Mouse (Mus musculus) stomach, embryonic 15.5 days (tissue): ENCODE results near the gene Alkbh3. TPM values are rescaled to one million over a fixed set of nuclear protein-coding genes. Genes with fewer than 3 reads are reported as not detected.
A peak's percentile ranks its signal among the peaks of the same experiment; 100 is the strongest.

Experiments used
- ATAC-seq: fragments of 200-750 bp; cut with Nextera tagmentation; 2 replicates; pipeline ENCODE4 v1.8.0; 2017; ENCODE audit warnings: low read depth, moderate number of reproducible peaks, moderate TSS enrichment; ENCODE audit not compliant: insufficient read depth, low FRiP score
- H3K27ac ChIP-seq: fragments of 300-500 bp; sonication (generic); 2 replicates; pipeline ENCODE4 v1.5.1; 2015; ENCODE audit warnings: mild to moderate bottlenecking, inconsistent platforms
- H3K27me3 ChIP-seq: fragments of 300-500 bp; sonication (generic); replicated peaks from 2 replicates; pipeline ENCODE4 v1.6.1; 2015; ENCODE audit warnings: inconsistent platforms
- H3K36me3 ChIP-seq: fragments of 300-500 bp; sonication (generic); 2 replicates; pipeline ENCODE4 v1.6.1; 2015; ENCODE audit warnings: inconsistent platforms
- H3K4me1 ChIP-seq: fragments of 300-500 bp; sonication (generic); 2 replicates; pipeline ENCODE4 v1.6.1; 2015; ENCODE audit warnings: inconsistent platforms
- H3K4me2 ChIP-seq: fragments of 300-500 bp; sonication (generic); 2 replicates; pipeline ENCODE4 v1.6.1; 2015; ENCODE audit warnings: mild to moderate bottlenecking, inconsistent platforms
- H3K4me3 ChIP-seq: fragments of 300-500 bp; sonication (generic); replicated peaks from 2 replicates; pipeline ENCODE4 v1.5.1; 2015; ENCODE audit warnings: inconsistent platforms
- H3K9ac ChIP-seq: fragments of 300-500 bp; sonication (generic); 2 replicates; pipeline ENCODE4 v1.6.1; 2015; ENCODE audit warnings: inconsistent platforms
- H3K9me3 ChIP-seq: fragments of 300-500 bp; sonication (generic); 2 replicates; pipeline ENCODE4 v1.6.1; 2016; ENCODE audit warnings: inconsistent platforms
- WGBS: fragments of 180-500 bp; shearing (Covaris S2); methylation state at CpG from one replicate; pipeline ENCODE4 v1.1.7; 2015; 5-methylcytosine and 5-hydroxymethylcytosine counted together
- polyA plus RNA-seq: library from polyadenylated mRNA; unstranded; fragments of >200 nt; fragmentation: Nextera tagmentation; extraction: Ambion mirVana; gene quantifications from 2 replicates; pipeline ENCODE4 v1.2.1, GENCODE M21; 2015

The Alkbh3 gene
- polyA plus RNA-seq, result 62.7 TPM in 2 replicates

DNA sequence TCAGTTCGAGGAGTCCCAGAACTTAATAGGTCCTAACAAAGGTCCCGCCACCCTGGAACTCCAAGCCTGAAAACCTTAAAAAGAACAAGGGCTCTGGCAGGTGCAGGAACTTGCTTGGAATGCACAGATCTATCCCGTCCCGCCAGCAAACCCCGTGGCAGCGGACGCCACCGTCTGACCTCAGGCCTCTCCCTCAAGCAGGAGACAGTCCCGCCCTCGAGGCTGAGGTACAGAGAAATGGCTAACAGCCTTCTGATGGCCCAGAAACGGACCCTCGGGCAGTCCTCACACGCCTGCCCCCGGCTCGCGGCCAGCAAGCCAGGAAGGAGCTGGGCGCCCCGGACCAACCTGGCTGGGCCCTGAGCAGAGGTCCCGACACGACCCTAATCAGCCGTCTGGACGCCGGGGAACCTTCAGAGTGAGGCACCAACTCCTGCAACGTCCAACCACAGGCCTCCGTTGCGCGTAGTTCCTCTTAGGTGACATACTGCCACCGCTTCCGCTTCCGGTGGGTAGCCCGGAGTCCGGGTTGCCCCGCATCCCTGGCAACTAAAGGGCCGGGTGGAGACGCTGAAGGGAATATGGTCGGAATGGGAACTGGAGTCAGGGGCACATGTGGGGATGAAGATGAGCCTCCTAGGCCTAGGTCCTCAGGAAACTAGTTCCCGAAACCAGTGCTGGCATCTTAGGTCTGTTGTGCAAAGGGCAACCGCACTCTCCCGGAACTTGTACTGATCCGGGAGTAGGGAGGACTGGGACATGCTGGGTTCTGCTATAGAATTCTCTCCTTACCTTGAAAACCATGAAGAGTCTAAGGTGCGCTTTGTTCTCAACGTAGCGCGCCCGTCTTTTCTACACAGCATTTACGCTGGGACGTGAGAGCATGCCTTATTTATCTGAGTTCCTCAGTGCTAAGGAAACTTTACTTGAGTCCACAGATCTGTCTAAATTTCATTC lies at the start of gene Alkbh3:
Gene Alkbh3, minus strand, starts transcription at position 473 of the 957 bp plus-strand sequence.
- Histone ChIP-seq H3K4me3 (peak within 1 kb of the TSS; percentile 85), H3K36me3 (peaks cover 11% of the 10 kb centered on the region; the same call in 1 of the 2 replicates), H3K9me3 (no peaks in the 10 kb centered on the region), H3K27me3 (no peaks in the 10 kb centered on the region), H3K4me2 (peak within 1 kb of the TSS; percentile 85), H3K27ac (peak within 1 kb of the TSS; percentile 23; the same call in 1 of the 2 replicates), H3K4me1 (peaks cover 6% of the 10 kb centered on the region), H3K9ac (peak within 1 kb of the TSS; percentile 90)
- WGBS, result 5% methylated on average over 47 of the region's 47 CpGs
- peak; percentile 99 for ATAC-seq

DNA sequence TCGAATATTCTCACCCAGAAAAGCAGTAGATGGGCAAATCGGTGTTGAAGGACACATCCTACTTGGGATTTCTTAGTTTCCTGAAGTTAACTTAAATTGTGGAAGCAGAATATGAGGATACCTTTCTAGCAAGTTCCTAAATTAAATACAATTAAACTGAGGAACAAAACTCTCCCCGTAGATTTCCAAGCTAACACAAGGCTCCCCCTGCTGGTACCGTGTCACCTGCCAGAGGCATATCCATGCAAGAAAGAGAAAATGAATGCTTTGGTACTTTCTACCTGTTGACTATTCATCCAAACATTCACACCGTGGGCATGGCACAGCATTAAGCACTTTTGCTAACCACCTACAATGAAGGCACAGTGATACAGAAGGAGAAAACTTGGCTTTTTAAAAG lies 48.9 kb upstream of the Alkbh3 start:
- Histone ChIP-seq H3K4me3 (no peak overlapping the region), H3K9ac (no peak overlapping the region), H3K9me3 (no peaks in the 10 kb centered on the region), H3K4me2 (no peak overlapping the region), H3K36me3 (no peaks in the 10 kb centered on the region), H3K27me3 (no peaks in the 10 kb centered on the region), H3K4me1 (no peaks in the 10 kb centered on the region), H3K27ac (no peak overlapping the region)
- no peak for ATAC-seq
- WGBS, result 78% methylated on average over 5 of the region's 5 CpGs

DNA sequence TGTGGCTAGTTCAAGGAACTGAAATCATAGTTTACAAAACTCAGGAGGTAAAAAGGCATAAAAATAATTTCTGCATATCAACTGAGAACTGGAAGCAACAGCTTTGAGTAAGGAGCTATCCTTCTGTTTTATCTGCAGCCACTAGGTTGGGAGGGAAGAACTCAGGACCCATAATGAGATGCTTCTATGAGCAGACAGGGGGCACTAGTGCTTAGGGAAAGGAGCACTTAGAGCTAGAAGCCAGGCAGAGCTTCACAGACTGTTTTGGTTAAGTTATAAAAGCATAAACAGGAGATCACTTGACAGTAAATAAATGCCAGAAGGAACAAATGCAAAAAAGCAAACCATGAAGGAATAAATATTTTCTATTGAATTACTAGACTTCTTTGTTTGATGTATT lies 44.2 kb upstream of the Alkbh3 start:
- H3K4me3 ChIP-seq, result no peak overlapping the region
- no peaks in the 10 kb centered on the region for H3K36me3 ChIP-seq
- H3K27ac ChIP-seq, result no peak overlapping the region
- H3K9me3 ChIP-seq, result no peaks in the 10 kb centered on the region
- peaks cover 1% of the 10 kb centered on the region; the same call in 1 of the 2 replicates for H3K4me1 ChIP-seq
- no peak for ATAC-seq
- H3K4me2 ChIP-seq, result no peak overlapping the region
- H3K27me3 ChIP-seq, result no peaks in the 10 kb centered on the region
- no peak overlapping the region for H3K9ac ChIP-seq

DNA sequence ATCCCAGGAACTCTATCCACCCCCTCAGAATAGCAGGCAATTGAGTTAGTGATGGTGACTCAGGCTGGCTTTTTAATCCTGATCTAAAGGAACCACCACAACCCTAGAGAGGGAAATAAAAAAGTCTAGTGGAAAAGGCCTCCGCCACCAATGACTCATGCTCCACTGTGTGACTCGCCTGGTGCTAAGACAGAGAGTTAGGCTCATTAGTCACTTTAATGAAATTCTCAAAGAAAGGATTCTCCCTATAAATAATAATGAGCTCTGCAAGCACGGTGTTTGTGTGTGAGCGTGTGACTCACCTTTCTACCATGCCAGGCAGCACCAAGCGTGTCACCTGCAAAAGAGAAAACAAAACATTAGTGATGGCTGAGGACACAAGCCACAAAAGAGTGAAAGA lies 41.3 kb upstream of the Alkbh3 start:
- Histone ChIP-seq H3K27ac (no peak overlapping the region), H3K4me1 (peaks cover 3% of the 10 kb centered on the region; the same call in 1 of the 2 replicates), H3K36me3 (no peaks in the 10 kb centered on the region), H3K4me2 (no peak overlapping the region), H3K4me3 (no peak overlapping the region), H3K27me3 (no peaks in the 10 kb centered on the region), H3K9ac (no peak overlapping the region), H3K9me3 (no peaks in the 10 kb centered on the region)
- no peak for ATAC-seq
- 85% methylated on average over 5 of the region's 5 CpGs for WGBS

DNA sequence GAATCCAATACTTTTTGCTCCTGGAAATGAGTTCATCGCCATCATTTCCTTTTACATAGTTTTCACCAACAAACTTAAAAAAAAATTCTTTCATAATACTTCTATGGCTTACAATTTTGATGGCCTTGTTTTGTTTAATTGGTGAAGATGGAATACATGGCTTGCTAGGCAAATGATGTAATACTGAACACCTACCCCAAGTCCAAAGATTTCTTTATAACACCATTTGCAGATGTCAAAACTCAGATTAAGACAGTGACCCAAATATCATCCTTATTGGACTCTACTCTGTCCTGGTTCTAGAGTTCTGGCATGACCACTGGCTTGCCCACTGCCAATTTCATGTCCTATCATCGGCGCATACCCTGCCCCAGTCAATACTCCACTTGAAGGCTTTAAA lies 40.3 kb upstream of the Alkbh3 start:
- no peak overlapping the region for H3K4me3 ChIP-seq
- 96% methylated on average over 3 of the region's 3 CpGs for WGBS
- H3K9ac ChIP-seq, result no peak overlapping the region
- no peaks in the 10 kb centered on the region for H3K36me3 ChIP-seq
- H3K27me3 ChIP-seq, result no peaks in the 10 kb centered on the region
- H3K9me3 ChIP-seq, result no peaks in the 10 kb centered on the region
- ATAC-seq, result no peak
- H3K4me2 ChIP-seq, result no peak overlapping the region
- H3K27ac ChIP-seq, result no peak overlapping the region
- peaks cover 3% of the 10 kb centered on the region; the same call in 1 of the 2 replicates for H3K4me1 ChIP-seq

DNA sequence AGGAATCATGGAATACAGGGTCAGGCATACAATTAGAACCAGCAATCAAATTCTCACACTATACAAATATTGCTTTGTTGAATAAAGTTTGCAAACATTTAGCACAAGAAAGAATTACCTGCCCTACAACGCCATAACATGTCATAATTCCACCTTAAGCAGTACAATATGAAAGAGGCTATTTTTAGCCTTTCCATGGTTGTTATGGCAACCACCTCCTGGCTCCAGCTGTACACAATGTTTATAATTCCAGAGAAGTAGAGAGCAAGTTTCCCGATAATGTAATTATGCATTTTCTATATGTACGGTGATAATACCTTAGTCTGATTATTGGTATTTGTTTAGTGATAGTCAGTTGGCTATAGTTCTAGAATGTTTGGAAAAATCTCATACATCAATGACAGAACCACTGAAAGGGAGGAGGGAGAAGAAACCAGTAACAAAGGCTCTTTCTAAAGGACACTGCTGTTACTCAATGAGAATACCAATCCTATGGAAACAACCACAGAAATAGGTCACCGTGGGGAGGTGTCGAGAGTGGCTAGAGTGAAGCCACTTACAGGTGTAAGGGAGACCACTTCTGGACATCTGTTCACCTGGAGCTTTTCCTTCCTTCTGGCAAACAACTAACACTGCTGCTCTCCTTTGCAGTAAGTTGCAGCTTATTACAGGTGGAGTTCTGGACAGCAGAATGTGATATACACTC lies 39.0 kb upstream of the Alkbh3 start:
- no peaks in the 10 kb centered on the region for H3K36me3 ChIP-seq
- H3K9ac ChIP-seq, result no peak overlapping the region
- H3K4me1 ChIP-seq, result peaks cover 3% of the 10 kb centered on the region; the same call in 1 of the 2 replicates
- ATAC-seq, result peak; percentile 78
- H3K27ac ChIP-seq, result no peak overlapping the region
- no peak overlapping the region for H3K4me3 ChIP-seq
- 38% methylated on average over 5 of the region's 5 CpGs for WGBS
- no peaks in the 10 kb centered on the region for H3K9me3 ChIP-seq
- H3K27me3 ChIP-seq, result no peaks in the 10 kb centered on the region
- H3K4me2 ChIP-seq, result no peak overlapping the region

DNA sequence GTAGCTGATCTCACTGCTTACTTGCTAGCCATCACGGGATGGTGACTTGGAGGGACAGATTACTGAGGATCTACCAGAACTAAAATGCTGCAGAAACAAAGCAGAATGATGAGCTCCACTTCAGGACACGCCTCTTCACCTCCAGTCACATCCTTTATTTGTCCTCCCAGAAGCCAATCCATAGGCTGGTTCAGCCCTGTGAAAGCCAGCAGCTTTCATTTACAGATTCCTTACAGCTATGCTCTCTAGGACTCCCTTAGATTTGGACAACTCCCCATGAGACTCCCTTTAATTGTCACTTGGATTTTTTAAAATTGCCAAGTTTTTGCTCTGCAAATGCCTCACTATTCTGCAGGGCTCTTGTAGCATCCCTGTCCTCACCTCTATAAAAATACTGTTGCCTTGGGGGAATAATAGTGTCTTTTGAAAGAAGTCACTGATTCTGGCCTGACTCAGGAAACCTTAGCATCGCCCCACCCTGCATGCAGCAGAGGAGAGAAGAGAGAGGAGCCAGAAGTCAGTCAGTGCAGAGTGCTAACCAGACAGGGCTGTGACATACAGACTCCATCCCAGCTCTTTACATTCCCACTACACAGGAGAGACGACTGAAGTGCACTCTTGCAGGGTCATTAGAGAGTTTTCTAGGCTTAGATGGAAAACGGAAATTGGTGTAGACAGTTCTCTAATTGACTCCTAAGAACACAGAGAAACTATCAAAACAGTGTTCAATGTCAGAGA lies 38.3 kb upstream of the Alkbh3 start:
- no peak for ATAC-seq
- WGBS, result 52% methylated on average over 5 of the region's 5 CpGs
- no peak overlapping the region for H3K4me2 ChIP-seq

DNA sequence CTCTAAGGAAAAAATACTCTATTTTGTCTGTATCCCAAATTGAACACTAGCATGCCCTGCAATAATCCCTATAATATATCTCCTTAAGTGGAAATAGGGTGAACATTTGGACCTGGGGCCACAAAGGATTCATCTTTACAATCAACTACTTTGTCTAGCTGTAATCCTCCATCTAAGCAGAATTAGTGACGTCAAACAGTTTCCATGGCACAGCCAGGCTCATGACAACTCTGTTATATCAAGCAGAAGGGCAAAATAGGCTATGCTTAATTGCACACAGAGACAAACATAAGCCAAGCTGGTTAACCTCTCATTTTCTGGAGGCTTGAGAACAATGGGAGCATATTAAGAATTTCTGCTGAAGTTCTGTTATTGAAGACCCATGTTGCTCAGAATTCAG lies 37.7 kb upstream of the Alkbh3 start:
- Histone ChIP-seq H3K4me1 (peaks cover 3% of the 10 kb centered on the region; the same call in 1 of the 2 replicates), H3K27me3 (no peaks in the 10 kb centered on the region), H3K4me3 (no peak overlapping the region), H3K4me2 (no peak overlapping the region), H3K27ac (no peak overlapping the region), H3K36me3 (no peaks in the 10 kb centered on the region), H3K9me3 (no peaks in the 10 kb centered on the region), H3K9ac (no peak overlapping the region)
- 50% methylated on average over 1 of the region's 1 CpGs for WGBS
- no peak for ATAC-seq

More for the DNA sequence above, 38.3 kb upstream of the Alkbh3 start:
- no peak overlapping the region for H3K4me3 ChIP-seq
- H3K27ac ChIP-seq, result 0 out of 2 replicates have a peak overlapping the region, but pooled peaks have one; percentile 1
- no peaks in the 10 kb centered on the region for H3K27me3 ChIP-seq
- peaks cover 3% of the 10 kb centered on the region; the same call in 1 of the 2 replicates for H3K4me1 ChIP-seq
- H3K9me3 ChIP-seq, result no peaks in the 10 kb centered on the region
- no peak overlapping the region for H3K9ac ChIP-seq
- no peaks in the 10 kb centered on the region for H3K36me3 ChIP-seq

DNA sequence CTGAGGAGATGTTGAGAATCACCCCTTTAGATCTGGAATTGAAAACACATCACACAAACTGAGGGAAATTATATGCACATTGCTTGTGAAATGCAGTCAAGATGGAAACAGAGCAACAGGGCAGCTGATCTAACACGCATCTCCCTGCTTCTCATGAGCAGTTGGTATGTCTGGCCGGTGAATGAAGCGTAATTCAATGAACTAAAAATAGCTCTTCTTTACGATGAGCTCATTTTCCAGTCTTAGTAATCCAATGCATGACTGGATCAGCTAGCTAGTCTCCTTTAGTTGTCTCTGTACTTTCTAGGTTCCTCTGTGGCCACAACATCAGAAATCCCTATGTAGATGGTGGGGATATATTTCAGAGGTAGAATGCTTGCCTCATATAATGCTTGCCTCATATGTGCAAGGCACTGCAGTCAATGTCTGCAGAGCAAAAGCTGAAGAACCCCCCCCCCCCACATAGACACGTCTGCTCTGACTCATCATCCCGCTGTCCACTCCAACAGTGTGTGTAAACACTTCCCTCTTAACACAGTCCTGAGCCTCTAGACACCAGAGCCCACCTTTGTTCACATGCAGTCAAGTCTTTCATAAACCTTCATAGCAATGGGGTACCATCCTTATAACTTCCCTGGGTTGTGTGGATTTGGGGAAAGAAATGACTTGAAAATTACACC lies 34.9 kb upstream of the Alkbh3 start:
- 58% methylated on average over 6 of the region's 6 CpGs for WGBS
- Histone ChIP-seq H3K4me2 (no peak overlapping the region), H3K9ac (no peak overlapping the region), H3K27ac (no peak overlapping the region), H3K9me3 (no peaks in the 10 kb centered on the region), H3K4me3 (no peak overlapping the region), H3K4me1 (peaks cover 3% of the 10 kb centered on the region; the same call in 1 of the 2 replicates), H3K36me3 (no peaks in the 10 kb centered on the region), H3K27me3 (no peaks in the 10 kb centered on the region)
- no peak for ATAC-seq

DNA sequence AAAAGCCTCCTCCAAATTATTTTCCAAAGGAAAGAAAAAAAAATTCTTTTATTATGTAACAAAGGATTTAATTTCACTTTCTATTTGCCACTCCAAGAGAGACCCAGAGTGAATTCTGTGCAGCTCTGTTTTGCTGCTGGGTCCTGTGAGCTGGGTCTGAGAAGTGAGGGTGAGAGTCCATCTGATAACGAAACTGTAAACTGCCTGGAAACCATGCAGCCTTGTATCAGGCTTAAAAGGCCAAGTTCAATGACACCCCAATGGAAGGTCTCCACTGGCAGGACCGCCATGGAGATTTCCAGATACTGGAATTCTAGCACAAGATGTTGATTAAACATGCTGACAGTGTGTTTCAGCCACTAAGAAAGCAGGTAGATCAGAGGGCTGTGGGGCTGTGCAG lies 33.6 kb upstream of the Alkbh3 start:
- no peaks in the 10 kb centered on the region for H3K36me3 ChIP-seq

DNA sequence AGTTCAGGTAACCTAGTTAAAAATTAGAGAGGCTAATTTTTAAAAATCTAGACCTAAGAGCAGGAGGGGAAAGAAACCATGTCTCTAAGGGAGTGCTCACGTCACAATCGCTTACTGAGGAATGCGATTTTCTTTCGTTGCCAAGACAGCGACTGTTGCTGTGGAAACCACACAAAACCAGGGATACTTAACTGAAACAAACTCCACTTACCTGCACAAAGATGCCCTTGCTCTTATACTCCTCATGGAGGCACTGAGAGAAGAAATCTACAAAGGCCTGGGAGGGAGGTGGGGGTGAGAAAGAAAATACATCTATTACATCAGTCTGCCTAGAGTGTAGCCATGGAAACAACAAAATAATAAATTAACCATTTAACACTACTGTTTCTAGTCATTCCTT lies 33.1 kb upstream of the Alkbh3 start:
- Histone ChIP-seq H3K9me3 (no peaks in the 10 kb centered on the region), H3K36me3 (no peaks in the 10 kb centered on the region), H3K27me3 (no peaks in the 10 kb centered on the region), H3K27ac (no peak overlapping the region), H3K4me2 (no peak overlapping the region), H3K9ac (no peak overlapping the region), H3K4me3 (no peak overlapping the region), H3K4me1 (no peaks in the 10 kb centered on the region)
- ATAC-seq, result no peak
- 57% methylated on average over 5 of the region's 5 CpGs for WGBS

More for the DNA sequence above, 33.6 kb upstream of the Alkbh3 start:
- no peak overlapping the region for H3K4me3 ChIP-seq
- no peaks in the 10 kb centered on the region for H3K9me3 ChIP-seq
- H3K27me3 ChIP-seq, result no peaks in the 10 kb centered on the region
- H3K4me1 ChIP-seq, result no peaks in the 10 kb centered on the region
- H3K9ac ChIP-seq, result no peak overlapping the region
- no peak overlapping the region for H3K27ac ChIP-seq
- 66% methylated on average over 2 of the region's 2 CpGs for WGBS
- H3K4me2 ChIP-seq, result no peak overlapping the region
- no peak for ATAC-seq
